Mouse (Mus musculus) testis, adult 2 months (tissue): ENCODE results near the gene Pkp3. TPM values are rescaled to one million over a fixed set of nuclear protein-coding genes. Genes with fewer than 3 reads are reported as not detected.

Source experiments
- H3K27ac ChIP-seq: fragments of 200-500 bp; 2 replicates; pipeline ENCODE4 v1.5.1; 2012; ENCODE audit warnings: low read depth, low read length; ENCODE audit not compliant: control insufficient read depth, insufficient read depth
- H3K27me3 ChIP-seq: fragments of 200-500 bp; 2 replicates; pipeline ENCODE4 v1.6.1; 2012; ENCODE audit warnings: mild to moderate bottlenecking, low read length, moderate library complexity; ENCODE audit not compliant: control insufficient read depth, insufficient read depth
- H3K36me3 ChIP-seq: fragments of 200-500 bp; 2 replicates; pipeline ENCODE4 v1.6.1; 2012; ENCODE audit warnings: mild to moderate bottlenecking, low read length; ENCODE audit not compliant: control insufficient read depth, insufficient read depth
- H3K4me1 ChIP-seq: fragments of 200-500 bp; 2 replicates; pipeline ENCODE4 v1.6.1; 2012; ENCODE audit warnings: low read length; ENCODE audit not compliant: control insufficient read depth, insufficient read depth
- H3K4me3 ChIP-seq: fragments of 200-500 bp; 2 replicates; pipeline ENCODE4 v1.5.1; 2012; ENCODE audit warnings: low read depth, mild to moderate bottlenecking, low read length, moderate library complexity, mixed read lengths; ENCODE audit not compliant: control insufficient read depth
- CTCF ChIP-seq: fragments of 200-500 bp; IDR thresholded peaks from 2 replicates; pipeline ENCODE4 v1.5.1; 2012; ENCODE audit warnings: low read depth, mild to moderate bottlenecking, inconsistent platforms, low read length, moderate library complexity; ENCODE audit not compliant: control insufficient read depth, insufficient read depth, insufficient replicate concordance
- POLR2A ChIP-seq: fragments of 200-500 bp; IDR thresholded peaks from 2 replicates; pipeline ENCODE4 v1.6.1; 2012; ENCODE audit warnings: low read depth, mild to moderate bottlenecking, inconsistent platforms, low read length, moderate library complexity; ENCODE audit not compliant: control insufficient read depth
- polyA plus RNA-seq: library from polyadenylated mRNA; depleted of rRNA; stranded (reverse); fragments of >200 nt; gene quantifications from 2 replicates; pipeline ENCODE4 v1.2.3, GENCODE M21; 2012

The Pkp3 gene
- polyA plus RNA-seq, 1 experiment = 0.83 TPM

DNA sequence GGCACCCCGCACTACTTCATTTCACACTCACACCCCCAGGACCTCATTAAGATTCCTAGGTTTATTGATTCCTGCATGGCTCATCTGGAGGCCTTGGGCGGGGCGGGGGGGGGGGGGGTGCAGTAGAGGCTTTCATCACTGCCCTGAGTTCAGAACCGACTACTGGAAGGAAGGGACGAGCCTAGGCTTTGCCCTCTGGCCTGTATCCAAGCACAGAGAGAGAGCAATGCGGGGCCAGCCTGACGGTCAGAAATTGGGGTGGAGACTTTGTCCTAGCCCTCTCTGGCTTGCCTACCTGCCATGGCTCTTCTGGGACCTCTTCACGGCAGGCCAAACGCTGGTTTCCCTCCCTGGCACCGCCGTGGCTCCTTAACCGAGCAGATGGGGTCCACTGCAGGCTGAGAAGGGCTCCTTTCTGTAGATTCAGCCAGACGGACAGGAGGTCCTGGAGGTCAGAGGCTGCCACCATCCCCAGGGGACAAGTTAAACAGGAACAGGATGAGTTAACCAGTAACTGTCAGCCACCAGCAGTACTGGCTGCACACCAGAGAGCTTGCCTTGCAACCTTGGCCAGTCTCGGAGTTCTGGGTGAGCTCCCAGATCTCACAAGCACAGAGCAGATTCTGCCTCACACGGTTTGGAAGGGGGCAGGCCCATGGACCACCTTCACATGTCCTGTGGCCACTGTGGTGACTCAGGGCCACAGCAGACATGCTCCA, 16.6 kb downstream of the Pkp3 start:
- H3K27me3 ChIP-seq = no peaks in the 10 kb centered on the region
- H3K36me3 ChIP-seq = no peaks in the 10 kb centered on the region
- H3K27ac ChIP-seq = no peak overlapping the region
- TF ChIP-seq POLR2A (no peak), CTCF (no peak)
- H3K4me1 ChIP-seq = peaks cover 13% of the 10 kb centered on the region
- H3K4me3 ChIP-seq = no peak overlapping the region

DNA sequence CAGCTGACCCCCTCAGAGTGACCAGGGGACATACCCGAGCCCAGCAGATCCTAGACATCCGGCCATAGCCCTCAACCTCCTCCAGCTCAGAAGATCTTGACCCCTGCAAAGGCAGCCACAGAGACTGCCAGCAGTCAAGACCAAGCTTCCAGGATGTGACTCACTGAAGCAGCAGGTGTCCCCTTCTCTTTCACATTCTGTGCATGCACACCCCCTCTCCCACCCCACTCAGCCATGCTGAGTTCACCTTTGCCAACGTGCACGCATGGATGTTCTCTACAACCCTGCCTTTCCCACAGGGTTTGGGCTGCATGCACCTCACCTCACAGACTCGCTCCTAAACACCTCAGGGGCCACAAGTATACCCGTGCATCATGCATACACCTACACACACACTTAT, 18.0 kb downstream of the Pkp3 start:
- Histone ChIP-seq H3K4me1 (peaks cover 19% of the 10 kb centered on the region), H3K27me3 (no peaks in the 10 kb centered on the region), H3K27ac (no peak overlapping the region), H3K36me3 (no peaks in the 10 kb centered on the region), H3K4me3 (no peak overlapping the region)
- TF ChIP-seq POLR2A = no peak
- no peak for TF ChIP-seq CTCF

DNA sequence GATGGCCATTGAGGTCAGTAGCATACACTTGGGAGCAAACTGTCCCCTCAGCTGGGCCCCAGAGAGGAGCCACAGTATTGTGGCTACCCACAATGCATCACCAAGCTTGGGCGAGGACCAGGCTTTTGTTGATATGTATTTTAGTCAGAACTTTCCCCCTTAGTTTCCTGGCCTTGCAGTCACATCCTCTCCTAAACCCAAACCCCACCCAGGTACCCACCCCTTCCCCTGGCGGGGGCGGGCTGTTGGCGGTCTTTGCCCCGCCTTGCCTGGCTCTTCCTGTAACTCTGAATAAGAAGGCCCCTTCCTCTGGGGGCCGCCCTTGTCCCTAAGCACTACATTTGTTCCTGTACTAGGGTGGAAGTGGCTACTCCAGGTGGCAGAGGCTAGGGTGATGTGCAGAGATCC, 18.6 kb downstream of the Pkp3 start:
- Histone ChIP-seq H3K36me3 (no peaks in the 10 kb centered on the region), H3K4me3 (no peak overlapping the region), H3K27ac (no peak overlapping the region), H3K4me1 (peaks cover 19% of the 10 kb centered on the region), H3K27me3 (no peaks in the 10 kb centered on the region)
- TF ChIP-seq CTCF (no peak), POLR2A (no peak)

- Histone ChIP-seq H3K4me1 (peaks cover 17% of the 10 kb centered on the region), H3K36me3 (no peaks in the 10 kb centered on the region), H3K27ac (no peak overlapping the region), H3K27me3 (no peaks in the 10 kb centered on the region), H3K4me3 (no peak overlapping the region)
- TF ChIP-seq CTCF (no peak), POLR2A (no peak)
These were observed 19.2 kb downstream of the Pkp3 start for GRCm38 (mm10) chr7:141097177-141097576.

- Histone ChIP-seq H3K27ac (no peak within 1 kb of the TSS), H3K27me3 (no peaks in the 10 kb centered on the region), H3K4me3 (peak within 1 kb of the TSS; percentile 69), H3K36me3 (no peaks in the 10 kb centered on the region), H3K4me1 (peaks cover 9% of the 10 kb centered on the region)
- TF ChIP-seq POLR2A (peak; percentile 28), CTCF (no peak)
These were observed 22.1 kb downstream of the Pkp3 start, which contains the start of gene Sigirr for GRCm38 (mm10) chr7:141099911-141100691. Gene Sigirr (minus strand): TSS chr7:141100572.

DNA sequence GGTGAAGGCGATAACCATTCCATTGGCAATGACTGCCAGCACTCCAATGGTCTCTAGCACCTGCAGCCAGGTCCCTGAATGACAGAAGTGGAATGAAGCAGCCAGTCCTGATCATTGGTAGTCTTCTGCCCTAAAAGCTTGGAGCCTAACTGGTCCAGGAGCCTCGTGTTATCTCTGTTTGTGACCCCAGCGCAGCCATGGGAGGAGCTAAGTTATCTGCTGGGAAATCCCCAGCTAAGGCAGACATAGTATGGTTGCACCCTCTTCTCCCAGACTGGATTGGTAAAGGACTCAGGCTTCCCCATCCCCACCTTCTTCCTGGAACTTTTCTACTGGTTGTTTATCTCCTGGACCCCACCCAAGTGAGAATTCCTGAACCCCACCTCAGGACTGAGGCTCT, 25.1 kb downstream of the Pkp3 start:
- H3K4me3 ChIP-seq = no peak overlapping the region
- H3K4me1 ChIP-seq = peaks cover 9% of the 10 kb centered on the region
- H3K27me3 ChIP-seq = no peaks in the 10 kb centered on the region
- H3K27ac ChIP-seq = no peak overlapping the region
- no peaks in the 10 kb centered on the region for H3K36me3 ChIP-seq
- TF ChIP-seq POLR2A = no peak
- TF ChIP-seq CTCF = no peak

- no peaks in the 10 kb centered on the region for H3K4me1 ChIP-seq
- no peak overlapping the region for H3K27ac ChIP-seq
- H3K27me3 ChIP-seq = no peaks in the 10 kb centered on the region
- TF ChIP-seq CTCF = no peak
- no peak for TF ChIP-seq POLR2A
- no peaks in the 10 kb centered on the region for H3K36me3 ChIP-seq
- no peak overlapping the region for H3K4me3 ChIP-seq
These were observed 37.9 kb downstream of the Pkp3 start for GRCm38 (mm10) chr7:141115874-141116273.
